Mouse (Mus musculus) small intestine, adult 2 months (tissue): Measurements from ENCODE around the gene Dysf.

Source experiments
- CTCF ChIP-seq: fragments of 200-500 bp; IDR thresholded peaks from 2 replicates; pipeline ENCODE4 v1.5.1; 2012; ENCODE audit warnings: low read depth, mild to moderate bottlenecking, control low read depth, inconsistent platforms, low read length, moderate library complexity, mixed read lengths; ENCODE audit not compliant: insufficient replicate concordance, insufficient read length; ENCODE audit errors: extremely low read depth
- POLR2A ChIP-seq: fragments of 200-500 bp; IDR thresholded peaks from 2 replicates; pipeline ENCODE4 v1.6.1; 2012; ENCODE audit warnings: low read depth, mild to moderate bottlenecking, control low read depth, inconsistent platforms, low read length, moderate library complexity

- no peak for TF ChIP-seq POLR2A
- no peak for TF ChIP-seq CTCF
Observed at GRCm38 (mm10) chr6:84057216-84057615, 48.8 kb downstream of the Dysf start.
